Mouse (Mus musculus): ENCODE data around the gene Cldn34c4.

Gene Cldn34c4

DNA sequence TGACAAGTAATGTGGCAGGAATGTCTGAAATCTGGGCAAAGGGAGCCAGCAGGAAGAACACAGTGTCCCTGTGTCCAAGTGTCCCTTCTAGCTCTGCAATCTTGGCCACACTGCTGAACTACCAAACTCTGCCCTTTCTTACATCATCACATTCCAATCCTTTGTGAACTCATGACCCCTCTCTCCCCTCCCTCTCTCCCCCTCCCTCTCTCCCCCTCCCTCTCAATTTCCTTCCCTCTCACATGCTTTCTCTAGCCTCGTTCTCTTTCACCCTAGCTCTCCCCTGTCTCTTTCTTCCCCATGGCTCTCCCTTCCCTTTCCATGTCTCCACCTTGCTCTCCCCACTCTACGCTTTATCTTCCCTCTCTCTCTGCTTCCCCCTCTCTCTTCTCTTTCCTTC is at the start of gene Cldn34c4:
TSS of gene Cldn34c4 (minus strand) at position 101 of the 400 bp plus-strand sequence.
- DNase-seq (ENCODE audit: low spot score in 2 of 2), result no peak

DNA sequence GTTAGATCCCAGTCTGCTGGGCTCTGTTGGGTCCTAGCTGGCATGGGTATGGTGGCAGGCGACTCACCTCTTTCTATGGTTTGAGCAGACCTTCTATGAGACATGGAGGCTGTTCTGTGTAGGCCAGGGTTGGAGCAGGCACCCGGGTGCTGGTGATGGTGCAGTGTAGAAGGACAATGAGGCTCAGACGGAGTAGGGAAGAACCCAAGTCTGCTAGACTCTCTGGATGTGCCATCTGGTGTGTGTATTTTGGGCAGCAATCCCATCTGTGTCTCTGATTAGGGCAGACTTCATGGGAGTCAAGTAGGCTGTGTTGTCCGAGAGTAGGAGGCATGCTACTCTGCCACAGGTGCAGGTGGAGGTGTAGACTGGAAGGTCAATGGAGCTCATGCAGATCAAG is 10.7 kb upstream of the Cldn34c4 start:
- DNase-seq (ENCODE audit: low spot score in 2 of 2), result no peak
